Mouse (Mus musculus) activated CD4-positive, CD25-positive, alpha-beta regulatory T cell, adult 4 months (primary cell): Measurements from ENCODE around the gene Ppard. TPM values are rescaled to one million over a fixed set of nuclear protein-coding genes. Genes with fewer than 3 reads are reported as not detected.

ENCODE experiments used
- ATAC-seq: one replicate; pipeline ENCODE4 v1.8.0; 2017
- polyA plus RNA-seq, 2 experiments: library from polyadenylated mRNA; unstranded; fragments of 100-300 nt; shearing (Covaris generic); gene quantifications; one replicate each; pipeline ENCODE4 v1.2.1; 2017

The Ppard gene
- polyA plus RNA-seq, 2 experiments from 2014 or later: 1.7 to 1.9 TPM

DNA sequence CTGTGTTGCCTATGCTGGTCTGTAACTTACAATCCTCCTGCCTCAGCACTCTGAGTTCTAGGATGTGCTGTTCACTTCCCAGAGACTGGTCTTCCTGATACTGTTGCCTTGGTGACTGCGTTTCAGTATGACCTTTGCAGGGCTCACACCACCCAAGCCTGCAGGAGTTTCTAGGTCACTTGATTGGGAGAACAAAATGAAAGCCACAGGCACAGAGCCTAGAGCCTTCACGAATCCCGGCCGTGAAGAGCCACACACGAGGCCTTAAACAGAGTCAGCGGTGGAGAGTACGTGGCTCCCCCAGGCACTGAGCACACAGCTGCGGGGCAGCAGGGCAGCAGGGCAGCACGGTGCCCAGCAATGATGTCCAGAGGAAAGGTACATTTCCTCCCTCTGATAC lies 25.8 kb downstream of the Ppard start:
- no peak for ATAC-seq

DNA sequence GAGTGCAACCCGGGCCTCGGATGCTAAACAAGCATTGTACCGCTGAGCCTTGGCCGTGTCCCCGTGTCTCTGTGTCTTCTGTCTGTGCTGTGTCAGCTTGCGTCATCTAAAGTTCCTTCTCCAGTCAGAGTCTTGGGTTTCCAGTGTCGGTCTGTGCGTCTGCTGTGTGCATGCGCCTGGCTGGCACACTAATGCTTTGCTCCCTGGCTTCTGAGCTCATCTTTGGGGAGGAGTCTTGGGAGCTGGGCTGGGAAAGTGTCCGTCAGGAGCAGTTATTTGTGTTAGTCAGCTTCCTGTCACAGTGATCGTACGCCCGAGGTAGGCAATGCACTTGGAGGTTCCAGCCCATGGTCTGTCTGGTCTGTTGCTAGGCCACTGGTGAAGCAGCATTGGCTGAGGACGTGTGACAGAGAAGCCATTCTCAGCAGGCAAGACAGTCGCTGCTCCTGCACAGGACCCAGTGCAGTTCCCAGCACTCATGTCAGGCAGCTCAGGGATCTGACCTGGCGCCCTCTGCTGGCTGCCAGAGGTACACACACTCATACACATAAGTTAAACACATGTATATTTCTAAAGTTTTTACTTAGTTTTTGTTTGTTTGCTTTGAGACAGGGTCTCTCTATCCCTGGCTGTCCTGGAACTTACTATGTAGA lies 27.5 kb downstream of the Ppard start:
- no peak for ATAC-seq

DNA sequence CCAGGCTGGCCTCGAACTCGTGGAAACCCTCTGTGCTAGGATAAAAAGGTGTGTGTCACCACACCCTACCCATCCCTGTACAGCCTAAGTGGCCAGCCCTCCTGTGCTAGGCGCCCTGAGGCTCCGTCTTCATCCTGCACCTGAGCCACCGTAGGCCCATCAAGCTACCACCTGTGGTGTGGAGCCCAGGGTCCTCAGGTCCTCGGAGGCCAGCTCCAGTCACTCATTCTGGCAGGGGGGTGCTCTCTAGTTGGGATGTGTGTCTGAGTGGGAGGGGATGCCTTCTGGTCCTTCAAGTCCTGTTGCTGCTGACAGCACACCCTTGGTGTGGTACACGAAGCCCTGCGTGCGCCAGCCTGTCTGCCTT lies 28.0 kb downstream of the Ppard start:
- ATAC-seq: no peak

DNA sequence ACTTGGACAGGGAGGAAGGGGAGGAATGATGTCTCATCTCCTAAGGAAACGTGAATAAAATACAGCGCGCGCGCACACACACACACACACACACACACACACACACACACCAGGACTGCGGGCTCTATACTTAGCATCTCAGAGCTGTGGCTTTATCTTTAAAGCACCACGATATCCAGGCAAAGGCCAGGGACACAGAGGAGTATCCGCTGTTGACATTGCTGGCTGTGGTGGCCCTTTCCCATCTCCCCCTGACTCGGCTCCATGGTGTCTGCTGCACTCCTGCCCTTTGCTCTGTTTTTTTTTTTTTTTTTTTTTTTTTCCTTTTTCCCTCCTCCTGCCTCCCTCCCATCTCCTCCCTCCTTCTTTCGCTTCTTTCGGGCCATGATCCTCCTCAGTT lies 29.3 kb downstream of the Ppard start:
- no peak for ATAC-seq

DNA sequence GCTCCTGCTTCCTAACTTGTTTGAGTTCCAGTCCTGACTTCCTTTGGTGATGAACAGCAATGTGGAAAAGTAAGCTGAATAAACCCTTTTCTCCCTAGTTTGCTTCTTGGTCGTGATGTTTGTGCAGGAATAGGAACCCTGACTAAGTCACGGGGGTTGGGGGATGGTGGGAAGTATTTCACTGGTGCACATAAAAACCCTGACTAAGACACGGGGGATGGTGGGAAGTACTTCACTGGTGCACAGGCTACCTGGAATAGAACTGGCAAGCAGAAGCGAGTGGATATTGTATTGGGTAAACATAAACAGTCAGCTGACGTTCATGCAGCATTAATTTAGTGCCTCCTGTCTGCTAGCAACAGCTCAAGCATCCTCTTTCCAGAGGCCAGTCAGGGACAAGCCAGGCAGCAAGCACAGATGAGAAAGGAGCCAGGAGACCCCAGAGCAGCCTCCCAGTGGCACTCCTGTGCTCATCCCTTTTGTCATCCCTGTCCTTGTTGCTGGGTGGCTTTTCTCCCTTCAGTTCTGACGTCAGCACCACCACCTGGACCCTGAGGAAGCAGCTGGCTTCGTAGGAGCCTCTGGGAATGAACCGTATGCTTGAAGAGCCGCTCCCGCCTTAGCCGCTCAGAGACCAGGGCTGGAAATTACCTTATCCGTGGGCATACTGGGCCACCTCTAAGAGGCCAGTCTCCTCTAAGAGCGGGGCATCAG lies 30.8 kb downstream of the Ppard start:
- no peak for ATAC-seq

DNA sequence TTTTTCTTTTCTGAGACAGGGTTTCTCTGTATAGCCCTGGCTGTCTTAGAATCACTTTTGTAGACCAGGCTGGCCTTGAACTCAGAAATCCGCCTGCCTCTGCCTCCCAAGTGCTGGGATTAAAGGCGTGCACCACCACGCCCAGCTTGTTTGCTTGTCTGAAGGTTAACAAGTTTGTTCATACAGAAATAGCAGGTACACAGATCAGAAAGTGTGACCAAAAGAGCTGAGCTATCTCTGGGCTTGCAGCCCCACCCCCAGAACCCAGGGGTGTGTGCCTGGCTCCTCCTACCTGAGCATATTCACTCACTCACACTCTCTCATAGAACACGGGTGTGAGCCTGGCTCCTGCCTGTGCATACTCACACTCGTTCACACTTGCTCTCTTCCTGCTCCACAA lies 34.8 kb downstream of the Ppard start:
- no peak for ATAC-seq

DNA sequence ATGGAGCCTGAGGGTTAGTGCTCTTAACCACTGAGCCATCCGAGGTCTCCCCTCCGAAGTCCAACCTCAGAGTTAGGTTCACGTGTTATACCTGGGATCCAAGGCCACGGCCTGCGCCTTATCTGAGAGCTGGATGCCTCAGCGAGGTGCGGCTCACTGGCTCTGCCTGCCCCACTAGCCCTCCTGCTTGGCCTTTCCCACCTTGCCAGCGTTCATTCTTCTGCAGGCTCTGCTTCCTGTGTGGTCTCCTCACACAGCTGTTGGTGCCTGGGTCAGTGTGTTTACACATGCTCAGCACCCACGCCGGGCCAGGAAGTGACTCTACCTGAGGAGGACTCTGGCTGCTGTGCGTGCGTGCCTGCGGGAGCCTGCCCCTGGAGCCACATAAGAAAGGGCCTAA lies 37.7 kb downstream of the Ppard start:
- ATAC-seq: no peak

DNA sequence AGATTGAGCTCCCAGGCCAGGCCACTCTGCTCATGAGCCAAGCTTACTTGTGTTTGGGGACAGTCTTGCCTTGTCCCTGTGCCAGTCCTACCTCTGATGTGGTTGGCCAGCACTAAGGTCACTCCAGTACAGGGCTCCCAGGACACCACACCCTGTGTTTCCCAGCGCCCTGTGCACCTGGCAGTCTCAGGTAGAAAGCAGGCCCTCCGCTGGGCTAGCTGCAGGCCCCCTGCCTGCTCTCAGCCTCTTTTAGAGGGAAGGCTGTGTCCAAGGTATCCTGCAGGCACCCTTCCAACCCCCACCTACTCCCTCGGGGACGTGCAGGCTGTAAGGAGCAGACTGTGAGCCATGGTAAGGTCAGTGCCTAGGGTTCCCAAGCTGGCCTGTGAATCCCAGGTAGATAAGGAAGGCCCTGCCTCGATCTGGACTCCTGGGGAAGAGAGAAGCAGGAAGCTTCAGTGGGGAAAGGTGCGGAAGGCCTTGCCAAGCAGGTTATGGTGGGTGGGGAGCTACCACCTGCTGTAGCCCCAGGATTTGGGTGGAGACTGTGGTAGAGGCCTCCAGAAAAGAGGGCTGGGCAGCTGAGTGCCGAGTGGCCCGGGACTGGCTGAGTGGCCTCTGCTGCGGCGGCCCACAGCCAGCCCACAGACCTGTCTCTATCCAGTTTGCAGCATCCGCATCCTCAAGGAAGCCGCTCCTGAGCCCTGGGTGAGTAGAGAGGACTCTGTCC lies 39.2 kb downstream of the Ppard start:
- no peak for ATAC-seq

DNA sequence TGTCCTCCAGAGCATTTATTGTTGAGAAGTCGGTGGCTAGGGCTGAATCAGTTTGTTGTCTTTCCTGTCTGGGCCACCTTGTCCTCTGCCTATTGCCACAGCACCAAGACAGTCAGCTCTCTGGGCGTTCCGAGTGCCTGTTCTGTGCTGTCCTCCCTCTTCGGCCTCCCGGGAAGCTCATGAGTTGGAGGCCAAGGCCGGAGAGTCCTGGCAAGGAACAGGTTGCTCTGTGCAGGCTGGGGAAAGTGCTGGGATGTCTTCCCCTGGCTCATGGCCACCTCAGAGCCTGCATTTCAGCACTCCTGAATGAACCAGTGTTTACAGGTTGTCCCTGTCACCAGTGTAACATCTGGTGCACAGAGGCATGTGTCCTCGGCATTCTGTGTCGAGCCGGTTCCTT lies 39.8 kb downstream of the Ppard start:
- ATAC-seq: no peak

DNA sequence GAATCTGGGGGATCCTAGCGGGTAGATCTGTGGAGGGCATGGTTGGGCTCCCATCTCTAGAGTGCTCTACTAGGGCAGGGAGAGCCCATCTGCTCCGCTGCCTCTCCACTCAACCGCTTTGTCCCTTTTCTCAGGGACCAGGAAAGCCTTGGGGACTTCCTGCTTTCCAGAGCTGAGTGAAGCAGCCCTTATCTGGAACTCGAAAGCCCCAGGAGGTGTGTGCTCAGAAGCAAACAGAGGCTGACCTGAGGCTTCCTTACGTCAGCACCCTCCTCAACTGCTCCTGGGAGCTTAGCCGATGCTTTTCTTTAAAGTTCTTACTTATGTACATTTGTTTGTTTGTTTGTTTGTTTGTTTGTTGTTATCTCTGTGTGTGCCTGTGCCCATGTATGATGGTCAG lies 40.3 kb downstream of the Ppard start:
- ATAC-seq: no peak

DNA sequence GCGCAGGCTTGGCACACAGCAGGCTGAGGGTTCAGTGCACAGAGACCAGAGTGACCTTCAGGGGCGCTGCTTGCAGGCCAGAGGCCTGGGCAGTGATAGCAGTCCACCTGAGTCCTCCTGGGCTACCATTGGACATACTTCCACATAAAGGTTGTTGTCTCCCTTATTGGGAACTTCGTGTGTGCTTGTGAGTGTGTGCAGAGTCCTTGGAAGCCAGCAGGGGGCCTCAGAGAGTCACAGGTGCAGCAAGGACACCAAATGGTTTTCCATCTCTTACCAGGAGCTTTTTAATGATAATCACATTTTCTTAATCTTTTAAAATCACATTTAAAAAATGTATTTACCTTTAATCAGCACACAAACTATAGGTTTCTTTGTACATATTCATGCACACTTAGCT lies 42.2 kb downstream of the Ppard start:
- ATAC-seq: no peak

DNA sequence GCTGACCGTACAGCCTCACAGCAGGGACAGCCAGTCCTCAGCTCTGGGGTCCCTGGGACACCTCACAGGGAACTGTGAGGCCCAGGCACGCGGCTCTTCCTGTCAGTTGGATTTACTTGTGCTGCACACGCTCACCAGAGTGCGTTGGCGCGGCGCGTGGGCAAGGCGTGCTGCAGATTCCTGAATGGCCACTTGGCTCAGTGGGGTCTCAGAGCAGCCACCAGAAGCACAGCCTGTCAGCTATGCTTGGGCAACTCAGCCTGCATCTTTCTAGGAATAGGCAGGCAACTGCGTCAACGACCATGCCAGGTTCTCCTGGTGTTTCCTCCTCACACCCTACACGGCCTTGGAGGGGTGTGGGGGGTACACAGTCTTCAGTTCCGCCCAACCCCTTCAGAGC lies 44.7 kb downstream of the Ppard start:
- no peak for ATAC-seq

DNA sequence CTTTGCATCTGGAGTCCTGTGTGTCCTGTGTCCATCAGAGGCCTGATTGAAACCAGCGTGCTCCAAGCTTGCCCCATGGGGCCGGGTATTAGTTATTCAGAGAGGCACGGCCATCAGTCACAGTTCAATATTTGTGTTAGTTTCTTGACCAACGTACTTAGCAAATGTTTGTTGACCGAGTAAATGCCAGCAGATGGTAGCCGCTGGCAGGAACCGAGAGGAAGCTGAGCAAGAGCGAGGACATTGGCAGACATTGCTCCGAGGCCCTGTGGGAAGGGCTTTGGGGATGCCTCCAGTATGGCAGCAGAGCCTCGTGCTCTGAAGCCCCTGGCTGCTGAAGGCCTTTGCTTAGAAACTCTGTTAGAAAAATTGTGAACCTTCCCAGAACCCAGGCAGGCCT lies 45.2 kb downstream of the Ppard start:
- no peak for ATAC-seq

DNA sequence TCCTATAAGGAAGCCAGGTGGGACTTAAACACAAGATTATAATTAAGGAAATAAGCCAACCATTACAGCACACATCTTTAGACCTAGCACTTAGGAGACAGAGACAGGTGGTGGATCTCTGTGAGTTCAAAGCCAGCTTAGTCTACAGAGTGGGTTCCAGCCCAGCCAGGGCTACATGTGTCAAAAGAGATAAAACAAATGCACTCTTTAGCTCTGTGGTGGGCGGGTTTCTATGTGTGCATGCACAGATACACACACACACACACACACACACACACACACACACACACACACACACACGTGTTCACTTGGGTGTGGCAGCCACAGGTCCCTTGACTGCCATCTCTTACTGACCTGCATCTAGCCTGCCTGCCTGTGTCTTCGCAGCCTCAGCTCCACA lies 45.7 kb downstream of the Ppard start:
- no peak for ATAC-seq

DNA sequence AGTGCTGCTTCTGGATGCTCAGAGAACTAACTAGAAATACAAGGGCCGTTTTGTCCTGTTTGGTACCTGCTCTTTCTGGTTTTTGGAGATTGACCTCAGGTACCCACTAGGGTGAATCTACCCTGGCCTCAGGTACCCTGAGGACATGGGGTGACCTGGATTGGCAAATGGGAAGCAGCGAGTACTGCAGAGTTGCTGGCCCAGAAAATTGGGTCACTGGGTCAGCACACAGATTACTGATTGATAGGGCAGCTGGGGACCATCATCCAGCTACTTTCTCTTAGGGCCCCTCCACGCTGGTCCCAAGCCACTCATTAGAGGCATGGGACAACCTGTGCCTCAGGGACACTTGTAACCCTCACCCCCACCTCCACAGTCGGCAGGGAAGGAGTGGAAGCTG lies 46.7 kb downstream of the Ppard start:
- no peak for ATAC-seq

DNA sequence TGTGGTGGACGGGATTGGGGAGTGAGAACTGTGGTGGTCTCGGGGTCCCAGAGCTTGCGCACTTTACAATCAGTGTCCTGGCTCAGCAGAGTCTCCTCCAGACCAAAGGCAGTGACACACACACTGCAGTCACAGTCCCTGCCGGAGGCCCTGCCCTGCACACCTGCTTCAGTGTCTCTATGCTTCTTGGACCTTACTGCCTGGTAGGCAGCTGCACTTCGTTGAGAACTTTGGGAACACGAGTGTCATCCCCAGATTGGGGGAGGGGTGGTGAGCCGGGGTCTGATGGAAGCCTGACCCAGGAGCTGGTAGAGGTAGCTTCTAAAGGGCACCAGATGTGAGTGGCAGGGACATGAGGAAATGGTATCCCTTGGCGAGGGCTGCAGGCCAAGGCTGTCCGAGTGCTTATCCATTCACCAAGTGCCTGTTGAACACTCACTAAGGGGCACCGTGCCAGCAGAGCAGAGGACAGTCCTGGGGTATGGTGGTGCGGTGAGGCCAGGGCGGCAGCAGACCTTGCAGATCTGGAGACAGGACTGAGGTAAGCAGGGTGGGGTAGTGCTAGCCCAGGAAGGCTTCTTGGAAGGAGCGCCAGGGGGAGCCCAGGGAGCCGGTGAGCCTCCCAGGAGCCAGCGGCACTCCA lies 47.4 kb downstream of the Ppard start:
- ATAC-seq: no peak

DNA sequence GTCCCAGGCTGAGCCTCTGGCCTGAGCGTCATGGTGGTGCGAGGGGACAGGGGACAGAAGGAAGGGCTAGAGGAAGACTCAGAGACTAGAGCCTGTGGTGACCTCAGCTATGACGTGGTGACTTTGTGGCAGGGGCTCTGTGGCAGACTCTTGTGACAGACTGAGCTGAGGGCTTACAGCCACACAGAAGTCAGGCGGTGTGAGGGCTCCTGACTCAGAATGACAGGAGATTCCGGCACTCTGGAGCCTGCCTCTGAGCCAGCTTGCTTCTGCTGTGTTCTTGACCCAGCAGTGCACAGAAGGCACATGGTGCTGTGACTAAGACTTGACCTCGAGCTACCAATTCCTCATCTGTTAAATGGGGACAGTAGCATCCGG lies 47.9 kb downstream of the Ppard start:
- no peak for ATAC-seq

DNA sequence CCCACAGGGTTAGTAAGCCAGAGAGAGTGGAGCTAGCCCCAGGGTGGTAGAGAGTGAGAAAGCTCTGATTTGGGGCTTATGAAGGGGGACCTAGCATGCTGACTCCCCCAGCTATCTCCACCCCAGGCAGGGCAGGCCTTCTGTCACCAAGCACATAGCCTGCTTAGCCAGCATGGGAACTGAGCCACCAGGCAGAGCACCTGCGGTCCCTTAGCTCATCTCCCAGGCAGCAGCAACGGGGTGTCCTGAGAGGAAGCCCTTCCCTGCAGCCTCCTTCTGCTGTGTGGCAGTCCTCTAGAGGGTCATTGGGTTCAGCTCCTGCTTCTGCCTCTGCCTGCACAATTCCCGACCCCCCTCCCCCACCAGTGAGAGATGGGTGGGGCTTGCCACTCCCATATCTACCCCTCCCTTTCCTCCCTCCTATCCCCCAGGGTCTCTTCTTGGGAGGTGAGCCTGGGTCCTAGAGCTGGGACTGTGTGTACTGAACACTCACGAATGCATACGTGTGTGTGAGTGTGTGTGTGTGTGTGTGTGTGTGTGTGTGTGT lies 48.4 kb downstream of the Ppard start:
- no peak for ATAC-seq

DNA sequence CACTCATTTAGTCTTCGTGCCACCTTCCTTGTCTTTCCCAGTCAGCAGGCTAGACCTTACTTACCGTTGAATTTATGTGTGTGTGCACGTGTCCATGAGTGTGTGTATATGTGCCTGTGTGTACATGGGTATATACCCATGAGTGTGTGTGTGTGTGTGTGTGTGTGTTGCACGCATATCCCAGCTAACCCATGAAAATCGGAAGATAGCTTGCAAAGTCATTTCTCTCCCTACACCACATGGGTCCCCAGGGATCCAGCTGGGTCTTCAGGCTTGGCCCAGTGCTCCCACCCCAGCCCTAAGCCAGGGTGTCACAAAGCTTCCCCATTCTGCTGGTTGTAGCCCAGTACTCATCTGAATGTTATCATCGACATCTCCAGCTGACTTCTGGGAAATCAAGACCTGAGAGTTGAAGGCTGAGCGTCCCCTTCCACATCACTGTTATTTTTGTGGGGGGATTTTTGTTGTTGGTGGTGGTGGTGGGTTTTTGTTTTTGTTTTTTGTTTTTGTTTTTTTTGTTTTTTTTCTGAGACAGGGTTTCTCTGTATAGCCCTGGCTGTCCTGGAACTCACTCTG lies 49.5 kb downstream of the Ppard start:
- no peak for ATAC-seq

DNA sequence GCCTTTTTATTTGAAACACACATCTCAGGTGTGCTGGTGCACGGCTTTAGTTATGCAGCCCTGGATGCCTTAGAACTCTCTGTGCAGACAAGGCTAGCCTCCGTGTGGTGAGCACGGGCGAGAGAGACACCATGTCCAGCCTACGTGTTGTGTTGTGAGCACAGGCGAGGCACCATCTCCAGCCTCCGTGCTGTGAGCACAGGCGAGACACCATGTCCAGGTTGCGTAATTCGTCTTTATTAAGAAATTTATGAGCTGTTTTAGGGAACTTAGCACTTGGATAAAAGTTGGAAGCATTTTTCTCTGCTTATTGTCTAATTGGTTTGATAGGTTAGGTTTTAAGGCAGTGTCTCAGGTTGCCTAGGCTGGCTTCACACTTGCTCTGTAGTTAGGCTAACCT lies 50.7 kb downstream of the Ppard start:
- ATAC-seq: no peak

DNA sequence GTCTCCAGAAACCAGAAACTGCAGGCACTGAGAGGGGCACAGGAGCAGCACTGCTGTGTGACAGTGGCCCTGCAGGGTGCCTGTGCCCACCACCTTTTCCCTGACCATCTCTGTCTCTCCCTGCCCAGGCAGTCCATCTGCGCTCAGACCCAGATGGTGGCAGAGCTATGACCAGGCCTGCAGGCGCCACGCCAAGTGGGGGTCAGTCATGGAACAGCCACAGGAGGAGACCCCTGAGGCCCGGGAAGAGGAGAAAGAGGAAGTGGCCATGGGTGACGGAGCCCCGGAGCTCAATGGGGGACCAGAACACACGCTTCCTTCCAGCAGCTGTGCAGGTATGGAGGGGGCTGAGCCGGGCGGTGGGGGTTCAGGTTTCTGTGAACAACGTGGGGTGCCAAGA lies 53.6 kb downstream of the Ppard start:
- ATAC-seq: no peak

DNA sequence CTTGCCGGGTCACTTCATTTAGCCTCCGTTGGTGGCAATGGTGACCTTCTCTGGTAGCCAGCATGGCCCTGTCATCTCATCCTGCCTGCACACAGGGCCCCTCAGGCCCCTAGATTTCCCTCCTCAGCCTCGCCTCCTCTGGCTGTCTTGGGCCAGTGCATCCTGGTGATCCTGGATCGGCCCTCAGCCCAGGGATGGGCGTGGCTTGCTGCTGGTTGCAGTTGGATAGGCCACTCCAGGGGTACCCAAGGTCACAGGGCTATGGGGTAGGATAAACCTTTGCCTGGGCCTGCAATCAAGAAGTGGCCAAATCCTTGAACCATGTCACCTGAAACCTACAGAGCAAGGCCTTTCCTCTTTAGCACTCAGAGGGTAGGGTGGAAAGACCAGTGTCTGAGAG lies 54.5 kb downstream of the Ppard start:
- no peak for ATAC-seq

DNA sequence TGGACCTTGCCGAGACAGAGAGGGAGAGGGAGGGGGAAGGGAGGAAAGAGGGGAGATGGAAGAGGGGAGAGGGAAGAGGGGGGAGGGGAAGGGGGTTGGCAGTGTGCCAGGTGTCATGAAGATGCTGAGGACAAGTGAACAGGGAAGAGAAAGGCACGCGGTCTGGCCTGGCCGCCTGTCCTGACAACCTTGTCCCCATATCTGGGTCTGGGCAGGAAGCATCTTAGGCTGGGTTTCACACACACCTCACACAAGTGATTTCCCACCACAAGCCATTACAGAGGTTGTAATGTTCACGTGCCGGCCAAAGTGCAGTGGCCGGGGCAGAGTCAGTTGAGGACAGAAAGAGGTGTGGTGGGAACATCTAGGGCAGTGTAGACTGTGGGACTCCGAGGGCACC lies 55.1 kb downstream of the Ppard start:
- ATAC-seq: no peak
